Mouse (Mus musculus): ENCODE measurements at regions not wholly inside any gene's neighbourhood (a gene's known extent, or its start where the extent isn't known, plus 50 kb on each side); places are given as distances from the start of the nearest gene placed in this dataset.

- DNase-seq: peak; percentile 4 to 6
These were observed 457.1 kb downstream of the Tmem38b start for GRCm38 (mm10) chr4:54282934-54283333.

GRCm38 (mm10) chr4:54313804-54314203, 488.0 kb downstream of the Tmem38b start:
- DNase-seq: no peak

- no peak for DNase-seq
These were observed 499.0 kb downstream of the Tmem38b start for GRCm38 (mm10) chr4:54324851-54325250.

GRCm38 (mm10) chr4:54328273-54328672, 502.4 kb downstream of the Tmem38b start:
- no peak for DNase-seq

GRCm38 (mm10) chr4:54328711-54329427, 503.0 kb downstream of the Tmem38b start:
- no peak for DNase-seq

- DNase-seq: no peak
These were observed 504.8 kb downstream of the Tmem38b start for GRCm38 (mm10) chr4:54330686-54331085.

- no peak for DNase-seq
These were observed 505.9 kb downstream of the Tmem38b start for GRCm38 (mm10) chr4:54331588-54332211.

GRCm38 (mm10) chr4:54332261-54332660, 506.4 kb downstream of the Tmem38b start:
- no peak for DNase-seq

- peak in 1 of 2 experiments; percentile 6 for DNase-seq
These were observed 512.7 kb downstream of the Tmem38b start for GRCm38 (mm10) chr4:54338556-54338955.

GRCm38 (mm10) chr4:54340106-54340505, 514.3 kb downstream of the Tmem38b start:
- DNase-seq: no peak

GRCm38 (mm10) chr4:54353657-54354390, 528.0 kb downstream of the Tmem38b start:
- DNase-seq: no peak

- no peak for DNase-seq
These were observed 528.5 kb downstream of the Tmem38b start for GRCm38 (mm10) chr4:54354391-54354726.

GRCm38 (mm10) chr4:54355381-54356040, 529.7 kb downstream of the Tmem38b start:
- DNase-seq: no peak

- no peak for DNase-seq
These were observed 530.2 kb downstream of the Tmem38b start for GRCm38 (mm10) chr4:54356041-54356427.

- DNase-seq: no peak
These were observed 545.1 kb downstream of the Tmem38b start for GRCm38 (mm10) chr4:54370909-54371308.

GRCm38 (mm10) chr4:54371418-54371957, 545.6 kb downstream of the Tmem38b start:
- peak; percentile 4 to 5 for DNase-seq

- no peak for DNase-seq
These were observed 547.8 kb downstream of the Tmem38b start for GRCm38 (mm10) chr4:54373606-54374005.

GRCm38 (mm10) chr4:54374457-54374856, 548.6 kb downstream of the Tmem38b start:
- DNase-seq: no peak

- no peak for DNase-seq
These were observed 557.4 kb upstream of the Zfp462 start for GRCm38 (mm10) chr4:54387460-54387859.

GRCm38 (mm10) chr4:54391536-54392208, 553.2 kb upstream of the Zfp462 start:
- DNase-seq: no peak

- DNase-seq: no peak
These were observed 538.7 kb upstream of the Zfp462 start for GRCm38 (mm10) chr4:54406151-54406550.

- DNase-seq: no peak
These were observed 536.9 kb upstream of the Zfp462 start for GRCm38 (mm10) chr4:54407930-54408329.

GRCm38 (mm10) chr4:54430789-54431188, 514.1 kb upstream of the Zfp462 start:
- DNase-seq: no peak
